Mouse (Mus musculus) embryonic facial prominence, embryonic 15.5 days (tissue): ENCODE results near the gene Lect2. TPM values are rescaled to one million over a fixed set of nuclear protein-coding genes. Genes with fewer than 3 reads are reported as not detected.

Experiments
- ATAC-seq: fragments of 200-750 bp; cut with Nextera tagmentation; 2 replicates; pipeline ENCODE4 v1.8.0; 2017; ENCODE audit warnings: low read depth, moderate TSS enrichment; ENCODE audit not compliant: insufficient number of reproducible peaks, low FRiP score, low TSS enrichment
- H3K27ac ChIP-seq: fragments of 300-500 bp; sonication (generic); replicated peaks from 2 replicates; pipeline ENCODE4 v1.5.1; 2015; ENCODE audit warnings: mild to moderate bottlenecking, inconsistent platforms
- H3K27me3 ChIP-seq: fragments of 300-500 bp; sonication (generic); 2 replicates; pipeline ENCODE4 v1.6.1; 2015; ENCODE audit warnings: inconsistent platforms
- H3K36me3 ChIP-seq: fragments of 300-500 bp; sonication (generic); 2 replicates; pipeline ENCODE4 v1.6.1; 2015; ENCODE audit warnings: mild to moderate bottlenecking, inconsistent platforms
- H3K4me1 ChIP-seq: fragments of 300-500 bp; sonication (generic); 2 replicates; pipeline ENCODE4 v1.6.1; 2015; ENCODE audit warnings: inconsistent platforms
- H3K4me2 ChIP-seq: fragments of 300-500 bp; sonication (generic); replicated peaks from 2 replicates; pipeline ENCODE4 v1.6.1; 2015; ENCODE audit warnings: mild to moderate bottlenecking, inconsistent platforms
- H3K4me3 ChIP-seq: fragments of 300-500 bp; sonication (generic); replicated peaks from 2 replicates; pipeline ENCODE4 v1.5.1; 2015; ENCODE audit warnings: mild to moderate bottlenecking, inconsistent platforms
- H3K9ac ChIP-seq: fragments of 300-500 bp; sonication (generic); 2 replicates; pipeline ENCODE4 v1.6.1; 2015; ENCODE audit warnings: inconsistent platforms
- H3K9me3 ChIP-seq: fragments of 300-500 bp; sonication (generic); replicated peaks from 2 replicates; pipeline ENCODE4 v1.6.1; 2016; ENCODE audit warnings: inconsistent platforms
- WGBS: fragments of 180-500 bp; shearing (Covaris S2); methylation state at CpG from one replicate; pipeline ENCODE4 v1.1.7; 2015; 5-methylcytosine and 5-hydroxymethylcytosine counted together
- polyA plus RNA-seq: library from polyadenylated mRNA; unstranded; fragments of >200 nt; fragmentation: Nextera tagmentation; extraction: Ambion mirVana; gene quantifications from 2 replicates; pipeline ENCODE4 v1.2.1, GENCODE M21; 2015

The Lect2 gene
- polyA plus RNA-seq, 1 experiment from 2014 or later = not detected

DNA sequence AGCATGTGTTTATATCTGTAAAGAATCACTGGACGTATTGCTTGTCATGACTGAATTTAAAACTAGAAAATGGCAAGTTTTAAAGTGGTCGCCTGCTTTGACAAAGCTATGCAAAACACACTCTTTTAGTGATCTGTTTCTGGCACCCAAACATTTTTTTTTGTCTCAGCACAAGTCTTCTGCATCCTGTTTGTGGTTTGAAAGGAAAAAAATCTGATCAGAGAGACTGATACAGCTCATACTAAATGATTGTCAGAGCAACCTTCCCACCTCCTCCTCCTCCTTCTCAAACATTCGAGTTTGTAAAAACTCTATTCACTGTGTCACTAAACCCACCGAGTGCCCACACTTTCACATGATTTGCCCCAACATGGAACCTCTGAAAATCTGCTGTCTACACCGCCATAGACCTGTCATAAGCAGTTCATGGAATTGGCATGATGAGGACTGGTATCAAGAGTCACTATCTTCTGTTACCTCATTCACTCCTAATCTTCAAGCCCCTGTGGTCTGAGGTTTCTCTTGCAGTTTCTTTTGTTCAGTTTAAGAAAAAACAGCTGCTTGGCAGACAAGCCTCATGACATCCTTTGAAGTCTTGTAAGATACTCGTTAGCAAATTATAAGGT, 41.3 kb downstream of the Lect2 start:
- no peak overlapping the region for H3K9ac ChIP-seq
- no peak overlapping the region for H3K4me3 ChIP-seq
- H3K9me3 ChIP-seq = no peaks in the 10 kb centered on the region
- no peaks in the 10 kb centered on the region for H3K27me3 ChIP-seq
- H3K4me1 ChIP-seq = no peaks in the 10 kb centered on the region
- H3K4me2 ChIP-seq = no peak overlapping the region
- 58% methylated on average over 6 of the region's 6 CpGs for WGBS
- no peak for ATAC-seq
- H3K36me3 ChIP-seq = no peaks in the 10 kb centered on the region
- H3K27ac ChIP-seq = no peak overlapping the region

DNA sequence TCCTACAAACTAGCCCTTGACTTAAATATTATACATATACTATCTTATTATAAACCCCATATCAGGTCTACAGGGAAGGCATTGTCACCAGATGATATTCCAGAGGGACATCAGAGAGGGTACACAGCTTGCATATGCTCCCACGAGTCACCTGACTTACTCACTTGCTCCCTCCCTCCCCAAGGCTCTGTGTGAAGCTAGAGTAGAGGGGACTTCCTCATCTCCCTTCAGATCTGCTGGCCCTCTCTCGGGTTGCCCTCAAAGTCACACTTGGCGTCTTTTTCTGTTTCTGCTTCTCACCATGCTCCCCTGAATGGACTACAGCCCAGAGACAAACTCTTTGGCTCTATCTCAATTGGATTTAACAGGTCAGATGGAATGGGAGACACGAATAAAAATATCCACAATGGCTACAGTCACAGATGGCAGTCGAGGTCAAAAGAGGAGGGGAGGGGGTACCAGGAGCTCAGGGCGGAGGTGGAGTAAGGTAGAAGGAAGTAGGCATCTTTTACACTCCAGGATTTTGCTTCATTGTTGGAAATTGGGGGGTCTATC, 46.4 kb downstream of the Lect2 start:
- no peaks in the 10 kb centered on the region for H3K9me3 ChIP-seq
- 69% methylated on average over 6 of the region's 6 CpGs for WGBS

DNA sequence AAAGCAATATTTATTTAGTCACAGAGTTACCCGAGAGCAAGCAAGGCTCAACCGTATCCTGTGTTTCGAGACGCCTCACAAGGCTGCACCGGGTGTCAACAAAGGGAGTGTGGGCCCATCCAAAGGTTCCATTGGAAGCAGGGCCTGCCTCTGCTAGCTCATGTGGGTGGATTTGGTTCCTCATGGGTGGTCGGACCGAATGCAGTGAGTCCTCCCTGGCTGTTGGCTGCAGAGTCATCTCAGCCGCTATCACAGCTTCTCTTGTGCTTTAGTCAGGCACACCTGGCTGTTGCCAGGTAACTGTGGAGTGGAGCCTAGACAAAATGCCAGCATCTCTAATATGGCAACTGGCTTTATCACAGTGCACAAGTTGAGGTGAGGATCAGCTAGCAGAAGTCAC, 47.7 kb downstream of the Lect2 start:
- no peak for ATAC-seq
- Histone ChIP-seq H3K9me3 (no peaks in the 10 kb centered on the region), H3K4me1 (no peaks in the 10 kb centered on the region), H3K9ac (no peak overlapping the region), H3K4me2 (no peak overlapping the region), H3K27me3 (no peaks in the 10 kb centered on the region), H3K27ac (no peak overlapping the region), H3K36me3 (no peaks in the 10 kb centered on the region), H3K4me3 (no peak overlapping the region)
- WGBS = 83% methylated on average over 8 of the region's 8 CpGs

More for the DNA sequence above, 46.4 kb downstream of the Lect2 start:
- H3K4me2 ChIP-seq = no peak overlapping the region
- H3K36me3 ChIP-seq = no peaks in the 10 kb centered on the region
- no peak overlapping the region for H3K9ac ChIP-seq
- H3K4me1 ChIP-seq = no peaks in the 10 kb centered on the region
- no peak overlapping the region for H3K27ac ChIP-seq
- no peak overlapping the region for H3K4me3 ChIP-seq
- ATAC-seq = no peak
- no peaks in the 10 kb centered on the region for H3K27me3 ChIP-seq

DNA sequence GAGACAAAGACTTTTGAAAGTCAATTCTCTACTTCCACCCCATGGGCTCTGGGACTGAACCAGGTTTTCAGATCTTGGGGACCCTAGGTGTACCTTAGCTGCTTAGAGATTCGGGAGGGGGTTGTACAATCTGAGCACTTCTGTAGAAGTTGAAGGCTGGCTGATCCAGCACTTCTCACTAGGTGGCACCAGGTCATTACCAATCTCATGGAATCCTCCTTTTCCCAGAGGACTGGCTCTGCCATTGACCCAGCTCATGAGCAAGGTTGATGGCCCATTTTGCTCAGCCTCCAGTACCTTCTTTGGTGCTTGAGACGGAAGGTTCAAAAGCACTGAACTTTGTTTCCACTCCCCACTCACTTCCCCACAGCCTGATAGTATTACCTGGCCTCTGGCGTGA, 48.2 kb downstream of the Lect2 start:
- Histone ChIP-seq H3K27me3 (no peaks in the 10 kb centered on the region), H3K36me3 (no peaks in the 10 kb centered on the region), H3K4me1 (no peaks in the 10 kb centered on the region), H3K9ac (no peak overlapping the region), H3K27ac (no peak overlapping the region), H3K9me3 (no peaks in the 10 kb centered on the region), H3K4me3 (no peak overlapping the region), H3K4me2 (no peak overlapping the region)
- WGBS = 70% methylated on average over 3 of the region's 3 CpGs
- ATAC-seq = no peak

DNA sequence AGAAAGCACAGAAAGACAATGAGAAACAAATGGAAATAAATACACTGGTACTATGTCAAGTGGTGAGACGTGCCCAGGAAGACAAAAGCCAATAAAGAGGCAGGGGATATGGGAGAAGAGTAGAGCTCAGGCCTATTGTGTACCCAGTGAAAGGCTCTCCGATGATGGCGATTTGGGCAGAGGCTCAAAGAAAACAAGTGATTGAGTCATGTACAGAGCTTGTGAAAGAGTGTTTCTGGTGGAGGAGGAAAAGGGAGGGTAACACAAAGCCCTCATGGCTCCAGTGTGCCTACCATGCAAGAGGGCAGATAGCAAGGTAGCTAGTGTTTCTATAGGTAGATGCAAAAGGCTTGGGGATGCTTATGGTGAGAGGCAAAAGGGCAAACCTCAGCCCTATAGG, 53.9 kb downstream of the Lect2 start:
- 76% methylated on average over 3 of the region's 3 CpGs for WGBS
- no peaks in the 10 kb centered on the region for H3K36me3 ChIP-seq
- no peak overlapping the region for H3K4me2 ChIP-seq
- no peaks in the 10 kb centered on the region for H3K4me1 ChIP-seq
- no peak for ATAC-seq
- H3K9me3 ChIP-seq = no peaks in the 10 kb centered on the region
- H3K27me3 ChIP-seq = no peaks in the 10 kb centered on the region
- no peak overlapping the region for H3K27ac ChIP-seq
- H3K9ac ChIP-seq = no peak overlapping the region
- H3K4me3 ChIP-seq = no peak overlapping the region

Other genes with a start within 250 kb of the Lect2 start
- 0.09 and 0.20 TPM in 2 replicates for gene Gm3045, start 121.9 kb downstream of the Lect2 start, polyA plus RNA-seq
- gene Slc25a48, start 110.1 kb downstream of the Lect2 start, polyA plus RNA-seq = 1.2 and 1.3 TPM in 2 replicates
- gene Il9, start 66.3 kb downstream of the Lect2 start, polyA plus RNA-seq = not detected in 2 replicates
- 2.1 and 2.4 TPM in 2 replicates for gene Fbxl21, start 26.0 kb downstream of the Lect2 start, polyA plus RNA-seq
- gene Tgfbi, start 61.0 kb upstream of the Lect2 start, polyA plus RNA-seq = 64.4 and 68.3 TPM in 2 replicates
- 31.7 and 32.1 TPM in 2 replicates for gene Smad5, start 154.5 kb upstream of the Lect2 start, polyA plus RNA-seq
- gene Gm45623, start 205.3 kb upstream of the Lect2 start, polyA plus RNA-seq = 0.99 and 1.3 TPM in 2 replicates